Mouse (Mus musculus): Measurements from ENCODE around the gene Nalcn. TPM values are rescaled to one million over a fixed set of nuclear protein-coding genes. Genes with fewer than 3 reads are reported as not detected.
A peak's percentile ranks its signal among the peaks of the same experiment; 100 is the strongest.

Nalcn gene
- total RNA-seq, 2 experiments from 2014 or later: 63.2 to 66.3 TPM

GRCm38 (mm10) chr14:123232630-123233206 is 394.2 kb downstream of the Nalcn start:
- peak in 1 of 2 experiments; percentile 5 for DNase-seq (ENCODE audit: low spot score in 2 of 2)

Other genes starting within 250 kb of the Nalcn start
- 1 to 10 TPM; 1.3 to 1.9 TPM for gene Itgbl1, start 32.8 kb upstream of the Nalcn start, total RNA-seq (2021)